Mouse (Mus musculus): ENCODE data around the gene Nfkbiz. TPM values are rescaled to one million over a fixed set of nuclear protein-coding genes. Genes with fewer than 3 reads are reported as not detected.

Nfkbiz gene
- polyA plus RNA-seq, 1 experiment from 2014 or later = 94.5 TPM

DNA sequence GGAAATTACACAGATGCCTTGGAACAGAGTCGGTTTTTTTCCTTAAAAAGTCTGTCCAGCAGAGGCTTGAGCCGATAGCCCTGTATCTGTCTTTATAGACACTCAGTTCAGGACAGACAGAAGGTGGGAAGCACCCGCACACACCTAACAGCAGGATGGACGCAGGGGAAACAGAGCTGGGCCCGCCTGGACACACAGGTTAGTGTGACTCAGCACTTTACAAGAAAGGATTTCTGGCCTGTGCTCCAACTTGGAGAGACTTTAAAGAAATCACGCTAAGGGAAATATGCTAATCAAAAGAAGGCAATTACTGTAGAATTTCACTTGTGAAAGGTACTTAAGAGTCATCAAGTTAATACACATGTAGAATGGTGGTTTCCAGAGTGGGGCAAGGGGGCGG is 54.3 kb downstream of the Nfkbiz start:
- ATAC-seq = no peak
- DNase-seq (ENCODE audit: low read depth, low spot score) = no peak
- TF ChIP-seq CTCF (IDR thresholded peaks at IDR 0.05) = no peak
- in situ Hi-C loops (cut with MboI; ENCODE audit: low pct_unique_long_range_greater_than_20kb) = no loop called here
- ChIA-PET CTCF (no interaction called here), POLR2A (interaction anchor here (1.1 kb wide), 1 partner anchor 29 kb away, joined by 3 read pairs; no protein-coding TSS in a partner anchor)
- no peaks in the 10 kb centered on the region for H3K27me3 ChIP-seq

DNA sequence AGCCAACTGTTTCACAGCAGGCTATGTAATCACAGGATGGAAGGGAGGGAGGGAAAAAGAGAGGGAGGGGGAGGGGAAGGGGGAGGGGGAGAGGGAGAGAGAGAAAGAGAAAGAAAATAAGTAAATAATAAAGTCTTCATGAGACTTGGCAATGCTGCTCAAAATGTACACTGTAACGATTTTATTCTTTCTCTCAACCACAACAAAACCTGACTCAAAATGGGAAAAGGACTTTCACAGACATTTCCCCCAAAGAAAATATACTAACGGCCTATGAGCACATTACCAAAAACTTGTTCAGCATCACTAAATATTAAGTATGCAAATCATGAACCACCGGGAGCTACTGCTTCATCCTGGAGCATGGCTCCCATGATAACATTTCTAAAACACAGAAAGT is 54.8 kb downstream of the Nfkbiz start:
- ChIA-PET POLR2A (interaction anchor here (1.1 kb wide), 1 partner anchor 29 kb away, joined by 3 read pairs; no protein-coding TSS in a partner anchor), CTCF (no interaction called here)
- no peak for DNase-seq (ENCODE audit: low read depth, low spot score)
- no peak for ATAC-seq
- no peak for TF ChIP-seq CTCF (IDR thresholded peaks at IDR 0.05)
- no peaks in the 10 kb centered on the region for H3K27me3 ChIP-seq
- in situ Hi-C loops (cut with MboI; ENCODE audit: low pct_unique_long_range_greater_than_20kb) = no loop called here

DNA sequence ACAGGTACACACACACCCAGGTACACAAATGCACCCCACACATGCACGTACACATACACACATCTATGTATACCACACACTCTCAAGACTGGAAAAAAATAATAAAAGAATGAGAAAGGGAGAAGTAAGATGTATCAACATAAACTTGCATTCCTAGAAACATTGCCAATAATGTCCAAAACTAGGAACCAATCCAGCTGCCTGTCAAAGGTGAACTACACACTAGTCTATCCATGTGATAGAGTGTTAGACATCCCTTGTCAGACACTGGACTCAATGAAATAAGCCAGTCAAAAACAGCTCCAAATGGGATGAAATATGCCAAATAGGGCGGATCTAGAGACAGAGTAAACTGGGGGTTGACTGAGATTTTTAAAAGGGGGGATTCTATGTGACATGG is 55.8 kb downstream of the Nfkbiz start:
- H3K27me3 ChIP-seq = no peaks in the 10 kb centered on the region
- DNase-seq (ENCODE audit: low read depth, low spot score) = no peak
- ChIA-PET CTCF (interaction anchor here (1.3 kb wide), 2 partner anchors 10 to 36 kb away, joined by 3 to 4 read pairs; no protein-coding TSS in a partner anchor), POLR2A (interaction anchor here (1.1 kb wide), 1 partner anchor 30 kb away, joined by 3 read pairs; no protein-coding TSS in a partner anchor)
- no peak for TF ChIP-seq CTCF (IDR thresholded peaks at IDR 0.05)
- ATAC-seq = no peak
- in situ Hi-C loops (cut with MboI; ENCODE audit: low pct_unique_long_range_greater_than_20kb) = no loop called here

DNA sequence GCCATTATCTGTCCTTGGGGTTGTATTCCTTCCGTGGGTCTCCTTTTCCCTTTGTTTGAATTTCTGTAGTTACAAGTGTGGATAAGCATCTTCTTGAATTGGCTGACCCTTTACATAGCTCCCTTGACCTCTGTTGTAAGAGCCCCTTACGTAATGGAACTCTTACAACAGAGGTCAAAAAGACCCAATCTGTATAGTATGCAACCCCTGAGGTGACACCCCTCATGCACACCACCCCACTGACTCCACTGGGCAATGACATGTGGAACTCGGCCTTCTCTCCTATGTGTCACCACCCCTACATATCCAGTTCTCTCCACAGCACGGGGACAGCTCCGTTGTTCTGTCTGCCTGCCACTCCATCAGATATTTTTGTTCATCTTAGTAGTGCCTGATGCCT is 56.9 kb downstream of the Nfkbiz start:
- ChIA-PET CTCF (interaction anchor here (1.3 kb wide), 2 partner anchors 11 to 16 kb away, joined by 4 to 6 read pairs; no protein-coding TSS in a partner anchor), POLR2A (interaction anchor here (1.0 kb wide), 1 partner anchor 36 kb away, joined by 3 read pairs; no protein-coding TSS in a partner anchor)
- ATAC-seq = no peak
- H3K27me3 ChIP-seq = no peaks in the 10 kb centered on the region
- no peak for DNase-seq (ENCODE audit: low read depth, low spot score)
- no peak for TF ChIP-seq CTCF (IDR thresholded peaks at IDR 0.05)
- in situ Hi-C loops (cut with MboI; ENCODE audit: low pct_unique_long_range_greater_than_20kb) = no loop called here

DNA sequence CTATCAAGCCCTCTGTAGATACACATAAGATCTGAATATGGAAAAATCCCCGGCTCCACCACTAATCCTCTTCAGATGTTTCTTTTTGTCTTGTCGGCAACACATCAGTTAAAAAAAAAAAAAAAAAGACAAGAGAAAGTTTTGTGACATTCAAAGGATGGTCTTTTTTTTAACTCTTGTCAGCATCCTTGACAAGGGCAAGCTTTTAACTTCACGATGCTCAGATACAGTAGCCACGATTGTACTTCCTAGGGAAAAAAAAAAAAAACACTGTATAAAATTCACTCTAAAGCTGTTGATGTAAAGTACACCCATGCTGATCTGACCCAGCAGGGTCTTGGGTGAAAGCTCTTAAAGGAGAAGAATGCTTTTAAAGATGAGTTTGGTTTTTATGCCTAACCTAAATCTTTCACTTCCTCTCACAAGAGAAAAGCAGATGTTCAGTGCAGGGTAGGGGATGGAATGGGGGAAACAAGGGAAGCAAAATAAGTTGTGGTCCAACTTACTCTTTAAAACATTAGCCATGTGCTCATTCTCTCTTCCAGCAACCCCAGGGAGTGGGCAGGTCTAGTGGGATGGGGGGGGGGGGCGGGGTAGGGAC is 57.6 kb downstream of the Nfkbiz start:
- ATAC-seq (no peak), DNase-seq (ENCODE audit: low read depth, low spot score) (no peak)
- no peak for TF ChIP-seq CTCF (IDR thresholded peaks at IDR 0.05)
- in situ Hi-C loops (cut with MboI; ENCODE audit: low pct_unique_long_range_greater_than_20kb) = no loop called here
- H3K27me3 ChIP-seq = no peaks in the 10 kb centered on the region
- CTCF ChIA-PET = interaction anchor here (1.1 to 1.3 kb wide), 2 partner anchors 15 to 250 kb away, joined by 3 to 6 read pairs; no protein-coding TSS in a partner anchor
- POLR2A ChIA-PET = no interaction called here

DNA sequence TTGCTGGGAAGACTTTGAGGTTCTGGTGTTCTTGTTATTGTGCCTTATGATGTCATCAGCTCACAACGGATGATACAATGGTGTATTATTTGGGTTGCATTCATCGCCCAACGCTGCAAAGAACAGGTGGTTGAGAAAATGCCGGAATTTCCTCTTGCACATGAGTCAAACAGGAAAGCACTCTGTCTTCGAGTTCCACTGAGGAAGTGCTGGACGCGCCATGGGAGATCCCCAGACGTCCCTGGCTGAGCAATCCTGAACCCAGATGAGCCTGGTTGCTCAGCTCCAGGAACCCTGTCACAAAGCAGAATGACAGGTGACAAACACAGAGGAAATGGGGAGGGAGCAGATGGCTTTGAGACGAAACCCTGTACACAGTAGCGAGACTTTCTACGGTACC is 62.4 kb downstream of the Nfkbiz start:
- CTCF ChIA-PET = no interaction called here
- ATAC-seq (no peak), DNase-seq (ENCODE audit: low read depth, low spot score) (no peak)
- POLR2A ChIA-PET = interaction anchor here (0.6 kb wide), 1 partner anchor 144 kb away, joined by 4 read pairs; no protein-coding TSS in a partner anchor
- TF ChIP-seq CTCF (IDR thresholded peaks at IDR 0.05) = no peak
- H3K27me3 ChIP-seq = no peaks in the 10 kb centered on the region
- in situ Hi-C loops (cut with MboI; ENCODE audit: low pct_unique_long_range_greater_than_20kb) = no loop called here

DNA sequence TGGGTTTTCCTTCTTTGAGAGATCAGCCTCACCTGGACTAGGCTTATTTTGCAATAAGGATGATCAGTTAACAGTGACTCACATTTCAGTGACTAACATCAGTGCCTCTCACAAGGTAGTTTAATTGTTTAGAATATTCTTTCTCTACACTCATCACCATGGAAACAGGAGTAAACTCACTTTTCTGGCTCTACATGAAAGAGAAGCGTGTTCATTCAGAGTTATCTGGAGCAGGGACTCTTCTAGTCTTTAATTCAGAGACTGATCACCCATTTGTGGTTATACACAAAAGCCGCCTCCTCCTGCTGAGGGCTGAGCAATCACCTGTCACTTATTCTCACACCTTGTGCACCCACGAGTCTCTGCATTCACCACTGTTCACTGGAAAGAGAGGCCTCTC is 68.5 kb downstream of the Nfkbiz start:
- no peaks in the 10 kb centered on the region for H3K27me3 ChIP-seq
- TF ChIP-seq CTCF (IDR thresholded peaks at IDR 0.05) = no peak
- ATAC-seq = peak; percentile 44
- ChIA-PET POLR2A (no interaction called here), CTCF (interaction anchor here (0.7 kb wide), 1 partner anchor 1861 kb away, joined by 3 read pairs; no protein-coding TSS in a partner anchor)
- no peak for DNase-seq (ENCODE audit: low read depth, low spot score)
- in situ Hi-C loops (cut with MboI; ENCODE audit: low pct_unique_long_range_greater_than_20kb) = no loop called here

Other genes starting within 250 kb of the Nfkbiz start
- gene Nxpe3, start 56.4 kb upstream of the Nfkbiz start, polyA plus RNA-seq (2021) = 3.5 TPM
- gene Cep97, start 96.0 kb upstream of the Nfkbiz start, polyA plus RNA-seq (2021) = 9.4 TPM
- gene Rpl24, start 127.4 kb upstream of the Nfkbiz start, polyA plus RNA-seq (2021) = 905 TPM
- gene Zbtb11, start 135.0 kb upstream of the Nfkbiz start, polyA plus RNA-seq (2021) = 13.6 TPM
- 96.6 TPM for gene Pcnp, start 190.8 kb upstream of the Nfkbiz start, polyA plus RNA-seq (2021)
- 17.9 TPM for gene Trmt10c, start 198.9 kb upstream of the Nfkbiz start, polyA plus RNA-seq (2021)
- 22.8 TPM for gene Senp7, start 209.4 kb upstream of the Nfkbiz start, polyA plus RNA-seq (2021)